Mouse (Mus musculus) myocyte (in vitro differentiated cells): Measurements from ENCODE around the gene Gm35549.

Source experiments
- CEBPB ChIP-seq: IDR thresholded peaks from 2 replicates; pipeline ENCODE4 v1.6.1; 2011; ENCODE audit warnings: mild to moderate bottlenecking, moderate library complexity; ENCODE audit not compliant: poor library complexity, insufficient read depth, severe bottlenecking
- E2F4 ChIP-seq: IDR thresholded peaks from one replicate; pipeline ENCODE4 v1.6.1; 2011; ENCODE audit warnings: mild to moderate bottlenecking, control low read depth, moderate library complexity; ENCODE audit not compliant: insufficient read depth
- POLR2A ChIP-seq: IDR thresholded peaks from one replicate; pipeline ENCODE4 v1.6.1; 2011; ENCODE audit warnings: low read depth, mild to moderate bottlenecking, control low read depth, moderate library complexity; ENCODE audit not compliant: insufficient read length

- TF ChIP-seq POLR2A (no peak), E2F4 (no peak), CEBPB (no peak)
Measured at GRCm38 (mm10) chr9:122810212-122810611, 33.6 kb downstream of the Gm35549 start.
